8 mouse cellular contexts compared by ENCODE assay signal in genomic region chr11:98149786-98150624, GRCm38 (mm10). TPM values are rescaled to one million over a fixed set of nuclear protein-coding genes. Genes with fewer than 3 reads are reported as not detected.
A peak's percentile ranks its signal among the peaks of the same experiment; 100 is the strongest.
DNase-seq lines count a peak whose midpoint lies in the region; ATAC-seq and TF ChIP-seq lines count a peak whose summit lies in the region.

Fbxl20 (minus strand) TSS chr11:98150403.

- peak within 1 kb of the TSS; percentile 99 for H3K27ac ChIP-seq in gastrocnemius, adult 2 months
- peak within 1 kb of the TSS; percentile 98 for H3K27ac ChIP-seq in hindbrain, postnatal 0 days
- peak within 1 kb of the TSS; percentile 99 for H3K27ac ChIP-seq in left cerebral cortex, adult 2 months

- H3K4me2 ChIP-seq in hindbrain, postnatal 0 days (ENCODE audit: low read depth, low read length) = peak within 1 kb of the TSS; percentile 92

- H3K9ac ChIP-seq in hindbrain, postnatal 0 days (replicated peaks; ENCODE audit: low read length) = peak within 1 kb of the TSS; percentile 94

- peaks cover 2% of the 10 kb centered on the region for H3K36me3 ChIP-seq in hindbrain, postnatal 0 days (ENCODE audit: insufficient read depth, low read length)

- H3K27me3 ChIP-seq in hindbrain, postnatal 0 days (ENCODE audit: insufficient read depth, low read length) = no peaks in the 10 kb centered on the region

- ATAC-seq in common myeloid progenitor, adult 5-6 weeks (replicated peaks; ENCODE audit: low read depth, poor library complexity, severe bottlenecking) = peak; percentile 79
- peak; percentile 89 for ATAC-seq in hindbrain, postnatal 0 days
- ATAC-seq in megakaryocyte, adult 5-6 weeks (ENCODE audit: poor library complexity, severe bottlenecking) = peak; percentile 93

- peaks cover 9% of the 10 kb centered on the region; the same call in 1 of the 2 replicates for H3K4me1 ChIP-seq in hindbrain, postnatal 0 days (ENCODE audit: insufficient read depth, low read length)

- no peaks in the 10 kb centered on the region for H3K9me3 ChIP-seq in hindbrain, postnatal 0 days (ENCODE audit: low read length)

- no peak for TF ChIP-seq CTCF in gastrocnemius, adult 2 months (IDR thresholded peaks at IDR 0.05)
- TF ChIP-seq CTCF in hindbrain, postnatal 0 days (IDR thresholded peaks at IDR 0.05; ENCODE audit: low read depth) = no peak
- TF ChIP-seq CTCF in left cerebral cortex, adult 2 months (IDR thresholded peaks at IDR 0.05) = no peak

- peak; percentile 98 for DNase-seq in ZHBTc4 (ENCODE audit: low read depth, low spot score)
- peak; percentile 97 for DNase-seq in gastrocnemius, adult 2 months
- DNase-seq in hindbrain, postnatal 0 days (ENCODE audit: low spot score) = peak; percentile 98
- DNase-seq in left cerebral cortex, adult 2 months (ENCODE audit: extremely low spot score in 1 of 2, low spot score in 2 of 2) = peak; percentile 90 to 91
- DNase-seq in right cerebral cortex, adult 2 months (ENCODE audit: low spot score in 2 of 2) = peak; percentile 90 to 91
- DNase-seq in urinary bladder, postnatal 14 days (ENCODE audit: low spot score) = peak; percentile 93

- peak within 1 kb of the TSS; percentile 91 for H3K4me3 ChIP-seq in gastrocnemius, adult 2 months
- peak within 1 kb of the TSS; percentile 92 for H3K4me3 ChIP-seq in hindbrain, postnatal 0 days (ENCODE audit: low read length)
- peak within 1 kb of the TSS; percentile 88 for H3K4me3 ChIP-seq in left cerebral cortex, adult 2 months

- intact Hi-C loops in gastrocnemius, adult 2 months (cut with DNase I) = loop anchor here (5.0 kb wide), 3 partner anchors 33 to 123 kb away; partner anchors contain the start of gene Rpl19
- intact Hi-C loops in left cerebral cortex, adult 2 months (cut with DNase I) = loop anchor here (10.0 kb wide), 1 partner anchor 115 kb away; no protein-coding TSS in a partner anchor

- WGBS in hindbrain, postnatal 0 days = under 1% methylated on average over 55 of the region's 65 CpGs

RNA-seq across cellular contexts. Expression of gene Fbxl20, which starts in this region (rescaled TPM):
- 13.2 and 14.1 TPM in 2 replicates for total RNA-seq in common myeloid progenitor, adult 5-6 weeks (2017)
- 1 to 10 TPM; 8.2 to 9.7 TPM for total RNA-seq in gastrocnemius, adult 2 months (2021)
- 15.7 and 20.9 TPM in 2 replicates for total RNA-seq in hindbrain, postnatal 0 days (2014; rRNA removed)
- 11.9 and 13.0 TPM in 2 replicates for polyA plus RNA-seq in hindbrain, postnatal 0 days (2015; fragmentation: Nextera tagmentation; extraction: Ambion mirVana)
- total RNA-seq in left cerebral cortex, adult 2 months (2021) = 10 to 100 TPM; 33.2 to 33.6 TPM
- 11.3 and 12.6 TPM in 2 replicates for total RNA-seq in megakaryocyte, adult 5-6 weeks (2015)
- total RNA-seq in megakaryocyte, adult 5-6 weeks (2017) = 12.4 and 14.8 TPM in 2 replicates

Comparison
In these comparisons a context has a peak if more than half of its experiments do, and no peak if none do; other contexts are left out.
1. Peak in every context shown above with its lines: DNase-seq, ATAC-seq, H3K4me3 ChIP-seq and H3K27ac ChIP-seq.